Mouse (Mus musculus): ENCODE measurements around the gene Gm13695. TPM values are rescaled to one million over a fixed set of nuclear protein-coding genes. Genes with fewer than 3 reads are reported as not detected.
"Not testable (repeated sequence)": the region's sequence is repeated elsewhere in the genome, so short reads cannot be mapped to it uniquely, and the experiment has no call there.

Gm13695 gene
- polyA plus RNA-seq, 1 experiment from 2014 or later: not detected

- not testable (repeated sequence) for H3K36me3 ChIP-seq; H3K27me3 ChIP-seq; H3K9me3 ChIP-seq (replicated peaks); H3K9ac ChIP-seq; ATAC-seq (ENCODE audit: insufficient number of reproducible peaks, low FRiP score, low TSS enrichment, low read depth); H3K27ac ChIP-seq (replicated peaks); H3K4me1 ChIP-seq
- 20% methylated on average over 8 of the region's 9 CpGs for WGBS
- H3K4me3 ChIP-seq (replicated peaks): 0 out of 2 replicates have a peak overlapping the region, but pooled peaks have one; percentile 4
- H3K4me2 ChIP-seq (replicated peaks): peak overlapping the region; percentile 22; the same call in 1 of the 2 replicates
Measured at GRCm38 (mm10) chr2:83993639-83994255, 26.6 kb downstream of the Gm13695 start.

- H3K4me1 ChIP-seq; H3K9me3 ChIP-seq (replicated peaks); H3K27ac ChIP-seq (replicated peaks); H3K27me3 ChIP-seq; H3K4me3 ChIP-seq (replicated peaks); ATAC-seq (ENCODE audit: insufficient number of reproducible peaks, low FRiP score, low TSS enrichment, low read depth); H3K9ac ChIP-seq; H3K4me2 ChIP-seq (replicated peaks); H3K36me3 ChIP-seq: not testable (repeated sequence)
- 100% methylated on average over 1 of the region's 3 CpGs for WGBS
Measured at GRCm38 (mm10) chr2:83994526-83994925, 27.4 kb downstream of the Gm13695 start.

DNA sequence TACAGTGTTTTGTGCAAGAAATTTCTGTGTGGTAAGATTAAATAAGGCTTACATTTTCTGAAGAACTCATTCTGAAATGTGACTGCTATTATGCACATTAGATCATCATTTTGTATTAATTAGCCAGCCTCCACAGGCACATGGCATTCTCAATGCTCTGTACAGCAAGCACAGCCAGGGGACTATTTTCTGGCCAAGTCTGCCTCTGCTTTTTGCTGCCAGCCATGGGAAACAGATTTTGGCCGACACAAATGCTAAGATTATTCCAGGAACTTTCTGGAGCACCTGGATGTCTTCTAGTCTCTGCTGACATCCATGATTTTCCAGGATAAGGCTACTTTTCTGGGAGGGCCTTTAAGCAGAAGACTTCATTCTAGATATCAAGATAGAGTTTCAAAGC lies 41.8 kb downstream of the Gm13695 start:
- Histone ChIP-seq H3K27ac (replicated peaks) (no peak overlapping the region), H3K9ac (no peak overlapping the region), H3K9me3 (replicated peaks) (no peaks in the 10 kb centered on the region), H3K4me3 (replicated peaks) (no peak overlapping the region), H3K4me2 (replicated peaks) (no peak overlapping the region), H3K4me1 (no peaks in the 10 kb centered on the region), H3K27me3 (no peaks in the 10 kb centered on the region), H3K36me3 (no peaks in the 10 kb centered on the region)
- no peak for ATAC-seq (ENCODE audit: insufficient number of reproducible peaks, low FRiP score, low TSS enrichment, low read depth)
- 21% methylated on average over 1 of the region's 1 CpGs for WGBS

DNA sequence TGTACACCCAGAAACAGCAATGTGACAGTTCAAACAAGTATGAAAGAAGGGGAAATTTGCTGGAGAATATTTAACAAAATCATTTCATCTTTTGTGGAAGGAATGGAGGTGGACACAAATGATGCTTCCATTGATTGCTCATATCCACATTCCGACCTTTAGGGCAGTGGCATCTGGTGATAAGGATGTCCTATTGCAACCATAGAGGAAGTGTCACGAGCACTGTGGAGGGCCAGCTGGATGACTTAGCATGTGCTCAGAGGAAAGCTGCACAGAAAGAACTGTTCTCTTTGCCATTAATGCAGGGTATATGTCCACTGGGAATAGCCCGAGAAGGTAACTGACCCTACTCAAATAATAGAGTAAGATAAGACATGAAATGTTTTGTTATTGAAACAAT lies 42.7 kb downstream of the Gm13695 start:
- H3K27me3 ChIP-seq: no peaks in the 10 kb centered on the region
- 75% methylated on average over 3 of the region's 3 CpGs for WGBS
- no peak overlapping the region for H3K9ac ChIP-seq
- no peak overlapping the region for H3K4me3 ChIP-seq (replicated peaks)
- ATAC-seq (ENCODE audit: insufficient number of reproducible peaks, low FRiP score, low TSS enrichment, low read depth): no peak
- H3K4me1 ChIP-seq: no peaks in the 10 kb centered on the region
- H3K9me3 ChIP-seq (replicated peaks): no peaks in the 10 kb centered on the region
- no peak overlapping the region for H3K4me2 ChIP-seq (replicated peaks)
- H3K36me3 ChIP-seq: no peaks in the 10 kb centered on the region
- no peak overlapping the region for H3K27ac ChIP-seq (replicated peaks)

DNA sequence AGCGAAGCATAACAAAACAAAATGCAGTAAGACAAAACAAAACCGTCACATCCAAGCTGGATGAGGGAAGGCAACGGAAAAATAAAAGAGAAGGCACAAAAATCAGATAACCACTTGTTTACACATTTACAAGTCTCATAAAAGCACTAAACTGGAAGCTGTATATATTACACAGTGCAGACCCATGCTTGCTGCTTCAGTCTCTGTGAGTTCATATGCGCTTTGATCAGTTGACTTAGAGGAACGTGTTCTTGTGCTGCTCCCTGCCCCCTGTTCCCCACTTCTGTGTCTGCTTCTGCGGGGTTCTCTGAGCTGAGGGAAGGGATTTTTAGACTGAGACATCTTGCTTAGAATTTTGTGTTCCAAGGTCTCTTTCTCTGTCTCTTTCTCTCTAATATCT lies 47.5 kb downstream of the Gm13695 start:
- no peak overlapping the region for H3K9ac ChIP-seq
- H3K9me3 ChIP-seq (replicated peaks): no peaks in the 10 kb centered on the region
- no peak overlapping the region for H3K27ac ChIP-seq (replicated peaks)
- ATAC-seq (ENCODE audit: insufficient number of reproducible peaks, low FRiP score, low TSS enrichment, low read depth): no peak
- no peaks in the 10 kb centered on the region for H3K27me3 ChIP-seq
- H3K4me2 ChIP-seq (replicated peaks): no peak overlapping the region
- H3K36me3 ChIP-seq: no peaks in the 10 kb centered on the region
- WGBS: 60% methylated on average over 6 of the region's 6 CpGs
- no peak overlapping the region for H3K4me3 ChIP-seq (replicated peaks)
- H3K4me1 ChIP-seq: peaks cover 7% of the 10 kb centered on the region; the same call in 1 of the 2 replicates

GRCm38 (mm10) chr2:84016291-84016690 lies 49.2 kb downstream of the Gm13695 start:
- H3K4me1 ChIP-seq: peaks cover 13% of the 10 kb centered on the region
- not testable (repeated sequence) for H3K4me3 ChIP-seq (replicated peaks); ATAC-seq (ENCODE audit: insufficient number of reproducible peaks, low FRiP score, low TSS enrichment, low read depth); H3K9me3 ChIP-seq (replicated peaks); H3K27me3 ChIP-seq; H3K4me2 ChIP-seq (replicated peaks); H3K27ac ChIP-seq (replicated peaks); H3K36me3 ChIP-seq; H3K9ac ChIP-seq
- WGBS: 81% methylated on average over 5 of the region's 5 CpGs

DNA sequence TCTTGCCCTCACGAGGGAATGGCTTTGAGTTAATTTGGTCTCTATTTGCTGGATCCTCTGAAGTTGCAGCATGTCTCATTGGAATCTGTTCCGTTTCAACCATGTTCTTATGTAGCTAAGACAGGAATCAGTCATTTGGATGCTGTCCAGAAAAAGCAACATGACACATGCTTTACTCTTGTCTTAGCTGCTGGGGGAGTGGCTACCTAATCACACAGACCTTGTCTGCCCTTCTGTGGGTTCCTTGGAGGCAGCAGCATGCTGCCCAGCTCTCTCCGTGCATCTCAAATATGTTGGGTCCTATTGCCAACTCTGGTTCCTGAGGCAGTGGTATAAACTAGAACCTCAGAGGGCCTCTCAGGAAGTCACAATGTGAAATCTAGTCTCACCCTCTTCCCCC lies 51.2 kb downstream of the Gm13695 start:
- Histone ChIP-seq H3K4me2 (replicated peaks) (no peak overlapping the region), H3K27ac (replicated peaks) (no peak overlapping the region), H3K36me3 (no peaks in the 10 kb centered on the region), H3K9me3 (replicated peaks) (no peaks in the 10 kb centered on the region), H3K4me1 (peaks cover 13% of the 10 kb centered on the region), H3K9ac (no peak overlapping the region), H3K27me3 (no peaks in the 10 kb centered on the region), H3K4me3 (replicated peaks) (no peak overlapping the region)
- ATAC-seq (ENCODE audit: insufficient number of reproducible peaks, low FRiP score, low TSS enrichment, low read depth): no peak
- 23% methylated on average over 3 of the region's 3 CpGs for WGBS

Other genes starting within 250 kb of the Gm13695 start
- gene Itgav, start 242.9 kb upstream of the Gm13695 start, polyA plus RNA-seq (2015; fragmentation: Nextera tagmentation; extraction: Ambion mirVana): 68.8 and 74.6 TPM in 2 replicates
- 12.0 and 12.9 TPM in 2 replicates for gene Fam171b, start 154.7 kb upstream of the Gm13695 start, polyA plus RNA-seq (2015; fragmentation: Nextera tagmentation; extraction: Ambion mirVana)
- gene Zswim2, start 26.1 kb upstream of the Gm13695 start, polyA plus RNA-seq (2015; fragmentation: Nextera tagmentation; extraction: Ambion mirVana): 0.51 and 1.0 TPM in 2 replicates
- not detected in 2 replicates for gene Gm13698, start 11.6 kb upstream of the Gm13695 start, polyA plus RNA-seq (2015; fragmentation: Nextera tagmentation; extraction: Ambion mirVana)
- gene Gm13693, start 5.8 kb upstream of the Gm13695 start, polyA plus RNA-seq (2015; fragmentation: Nextera tagmentation; extraction: Ambion mirVana): not detected in 2 replicates
- not detected in 2 replicates for gene Gm13696, start 5.8 kb downstream of the Gm13695 start, polyA plus RNA-seq (2015; fragmentation: Nextera tagmentation; extraction: Ambion mirVana)
- gene Gm13694, start 11.6 kb downstream of the Gm13695 start, polyA plus RNA-seq (2015; fragmentation: Nextera tagmentation; extraction: Ambion mirVana): not detected in 2 replicates
- not detected in 2 replicates for gene Gm13697, start 17.4 kb downstream of the Gm13695 start, polyA plus RNA-seq (2015; fragmentation: Nextera tagmentation; extraction: Ambion mirVana)
- gene Gm13691, start 23.2 kb downstream of the Gm13695 start, polyA plus RNA-seq (2015; fragmentation: Nextera tagmentation; extraction: Ambion mirVana): not detected in 2 replicates

Measured in embryonic facial prominence, embryonic 15.5 days (tissue).